Mouse (Mus musculus) spleen, postnatal 4 days (tissue): ENCODE measurements at regions not wholly inside any gene's neighbourhood (a gene's known extent, or its start where the extent isn't known, plus 50 kb on each side); places are given as distances from the start of the nearest gene placed in this dataset.

Experiments
- DNase-seq, 2 experiments: peaks; one replicate each; pipeline ENCODE4 v3.0.0; 2022; ENCODE audit warnings: low spot score in 2 of 2

GRCm38 (mm10) chr7:37388843-37389702, 384.4 kb downstream of the Zfp536 start:
- DNase-seq = no peak

- no peak for DNase-seq
Observed at GRCm38 (mm10) chr7:37389703-37390087, 383.7 kb downstream of the Zfp536 start.

GRCm38 (mm10) chr7:37390271-37390670, 383.2 kb downstream of the Zfp536 start:
- no peak for DNase-seq

- DNase-seq = no peak
Observed at GRCm38 (mm10) chr7:37392122-37392521, 381.3 kb downstream of the Zfp536 start.

GRCm38 (mm10) chr7:37392604-37393003, 380.8 kb downstream of the Zfp536 start:
- no peak for DNase-seq

- no peak for DNase-seq
Observed at GRCm38 (mm10) chr7:37393071-37393470, 380.4 kb downstream of the Zfp536 start.

GRCm38 (mm10) chr7:37394965-37395426, 378.4 kb downstream of the Zfp536 start:
- no peak for DNase-seq

GRCm38 (mm10) chr7:37395881-37396513, 377.4 kb downstream of the Zfp536 start:
- no peak for DNase-seq

- DNase-seq = no peak
Observed at GRCm38 (mm10) chr7:37403483-37403882, 370.0 kb downstream of the Zfp536 start.

- no peak for DNase-seq
Observed at GRCm38 (mm10) chr7:37413350-37413749, 360.1 kb downstream of the Zfp536 start.

- DNase-seq = no peak
Observed at GRCm38 (mm10) chr7:37421704-37422103, 351.7 kb downstream of the Zfp536 start.
